Mouse (Mus musculus) heart, embryonic 12.5 days (tissue): Measurements from ENCODE around the gene Dbt. TPM values are rescaled to one million over a fixed set of nuclear protein-coding genes. Genes with fewer than 3 reads are reported as not detected.
A peak's percentile ranks its signal among the peaks of the same experiment; 100 is the strongest.
"Not testable (repeated sequence)": the region's sequence is repeated elsewhere in the genome, so short reads cannot be mapped to it uniquely, and the experiment has no call there.

Experiments
- ATAC-seq: fragments of 200-750 bp; cut with Nextera tagmentation; 2 replicates; pipeline ENCODE4 v1.8.0; 2017; ENCODE audit warnings: moderate TSS enrichment, moderate library complexity; ENCODE audit not compliant: insufficient number of reproducible peaks, low FRiP score
- H3K27ac ChIP-seq: fragments of 300-500 bp; sonication (generic); 2 replicates; pipeline ENCODE4 v1.5.1; 2016; ENCODE audit warnings: mild to moderate bottlenecking, moderate library complexity; ENCODE audit not compliant: poor library complexity, severe bottlenecking
- H3K27me3 ChIP-seq: fragments of 300-500 bp; sonication (generic); replicated peaks from 2 replicates; pipeline ENCODE4 v1.6.1; 2016; ENCODE audit warnings: mild to moderate bottlenecking, moderate library complexity
- H3K36me3 ChIP-seq: fragments of 300-500 bp; sonication (generic); 2 replicates; pipeline ENCODE4 v1.6.1; 2016; ENCODE audit warnings: mild to moderate bottlenecking, moderate library complexity
- H3K4me1 ChIP-seq: fragments of 300-500 bp; sonication (generic); replicated peaks from 2 replicates; pipeline ENCODE4 v1.6.1; 2016; ENCODE audit warnings: mild to moderate bottlenecking
- H3K4me2 ChIP-seq: fragments of 300-500 bp; sonication (generic); 2 replicates; pipeline ENCODE4 v1.6.1; 2016; ENCODE audit warnings: mild to moderate bottlenecking, moderate library complexity
- H3K4me3 ChIP-seq: fragments of 300-500 bp; sonication (generic); 2 replicates; pipeline ENCODE4 v1.5.1; 2016; ENCODE audit warnings: mild to moderate bottlenecking
- H3K9ac ChIP-seq: fragments of 300-500 bp; sonication (generic); 2 replicates; pipeline ENCODE4 v1.6.1; 2016; ENCODE audit warnings: mild to moderate bottlenecking, moderate library complexity
- H3K9me3 ChIP-seq: fragments of 300-500 bp; sonication (generic); replicated peaks from 2 replicates; pipeline ENCODE4 v1.6.1; 2016; ENCODE audit warnings: mild to moderate bottlenecking, moderate library complexity
- WGBS: fragments of 180-500 bp; shearing (Covaris S2); methylation state at CpG from one replicate; pipeline ENCODE4 v1.1.7; 2016; 5-methylcytosine and 5-hydroxymethylcytosine counted together
- polyA plus RNA-seq: library from polyadenylated mRNA; unstranded; fragments of >200 nt; fragmentation: Nextera tagmentation; extraction: Ambion mirVana; gene quantifications from 2 replicates; pipeline ENCODE4 v1.2.1, GENCODE M21; 2016

Dbt gene
- polyA plus RNA-seq, 1 experiment from 2014 or later: 26.6 TPM

- Histone ChIP-seq H3K4me1 (peaks cover 13% of the 10 kb centered on the region), H3K9ac (no peak overlapping the region), H3K27me3 (peaks cover 13% of the 10 kb centered on the region), H3K9me3 (no peaks in the 10 kb centered on the region), H3K4me2 (no peak overlapping the region), H3K27ac (no peak overlapping the region), H3K4me3 (no peak overlapping the region), H3K36me3 (peaks cover 66% of the 10 kb centered on the region)
- WGBS: 74% methylated on average over 2 of the region's 2 CpGs
- no peak for ATAC-seq
Measured at GRCm38 (mm10) chr3:116542070-116542469, 29.2 kb downstream of the Dbt start.

GRCm38 (mm10) chr3:116542532-116542931, 29.7 kb downstream of the Dbt start:
- H3K27me3 ChIP-seq: peaks cover 13% of the 10 kb centered on the region
- H3K9ac ChIP-seq: no peak overlapping the region
- H3K4me2 ChIP-seq: no peak overlapping the region
- H3K4me3 ChIP-seq: no peak overlapping the region
- no peak overlapping the region for H3K27ac ChIP-seq
- WGBS: 56% methylated on average over 3 of the region's 3 CpGs
- peaks cover 70% of the 10 kb centered on the region for H3K36me3 ChIP-seq
- peaks cover 9% of the 10 kb centered on the region for H3K4me1 ChIP-seq
- ATAC-seq: no peak
- H3K9me3 ChIP-seq: no peaks in the 10 kb centered on the region

GRCm38 (mm10) chr3:116547430-116547829, 34.6 kb downstream of the Dbt start:
- no peaks in the 10 kb centered on the region; the same call in 1 of the 2 replicates for H3K9me3 ChIP-seq
- no peak overlapping the region for H3K27ac ChIP-seq
- 87% methylated on average over 5 of the region's 5 CpGs for WGBS
- ATAC-seq: no peak
- H3K4me2 ChIP-seq: no peak overlapping the region
- peaks cover 65% of the 10 kb centered on the region for H3K36me3 ChIP-seq
- H3K9ac ChIP-seq: no peak overlapping the region
- H3K27me3 ChIP-seq: no peaks in the 10 kb centered on the region
- H3K4me1 ChIP-seq: peaks cover under 1% of the 10 kb centered on the region
- H3K4me3 ChIP-seq: no peak overlapping the region

GRCm38 (mm10) chr3:116551362-116551761, 38.5 kb downstream of the Dbt start:
- H3K27ac ChIP-seq: no peak overlapping the region
- peaks cover 42% of the 10 kb centered on the region for H3K36me3 ChIP-seq
- WGBS: 85% methylated on average over 5 of the region's 5 CpGs
- H3K9ac ChIP-seq: no peak overlapping the region
- no peak overlapping the region for H3K4me2 ChIP-seq
- H3K9me3 ChIP-seq: no peaks in the 10 kb centered on the region; the same call in 1 of the 2 replicates
- ATAC-seq: no peak
- no peaks in the 10 kb centered on the region for H3K27me3 ChIP-seq
- H3K4me3 ChIP-seq: no peak overlapping the region
- no peaks in the 10 kb centered on the region for H3K4me1 ChIP-seq

- Histone ChIP-seq H3K27ac (peak overlapping the region; percentile 99), H3K4me1 (peaks cover 16% of the 10 kb centered on the region)
- 96% methylated on average over 14 of the region's 14 CpGs for WGBS
- H3K4me2 ChIP-seq, H3K9me3 ChIP-seq, ATAC-seq, H3K4me3 ChIP-seq, H3K36me3 ChIP-seq, H3K9ac ChIP-seq, H3K27me3 ChIP-seq: not testable (repeated sequence)
Measured at GRCm38 (mm10) chr3:116561315-116561714, 48.4 kb downstream of the Dbt start.

GRCm38 (mm10) chr3:116562408-116563094, 49.7 kb downstream of the Dbt start, which contains the start of gene Lrrc39:
Gene Lrrc39, plus strand, starts transcription at chr3:116562973.
- Histone ChIP-seq H3K4me1 (peaks cover 16% of the 10 kb centered on the region), H3K36me3 (peaks cover 20% of the 10 kb centered on the region), H3K4me3 (peak within 1 kb of the TSS; percentile 52), H3K27ac (peak within 1 kb of the TSS; percentile 99), H3K27me3 (no peaks in the 10 kb centered on the region), H3K9ac (peak within 1 kb of the TSS; percentile 77), H3K9me3 (peaks cover 7% of the 10 kb centered on the region), H3K4me2 (peak within 1 kb of the TSS; percentile 65)
- peak; percentile 97 for ATAC-seq
- WGBS: 10% methylated on average over 7 of the region's 7 CpGs

GRCm38 (mm10) chr3:116563095-116563492, 50.2 kb downstream of the Dbt start:
- Histone ChIP-seq H3K9ac (peak overlapping the region; percentile 77), H3K4me2 (peak overlapping the region; percentile 65)

GRCm38 (mm10) chr3:116570628-116571027, 57.8 kb downstream of the Dbt start:
- 54% methylated on average over 2 of the region's 2 CpGs for WGBS
- ATAC-seq: no peak
- no peak overlapping the region for H3K4me3 ChIP-seq
- peaks cover 50% of the 10 kb centered on the region for H3K36me3 ChIP-seq
- no peaks in the 10 kb centered on the region for H3K4me1 ChIP-seq
- no peak overlapping the region for H3K4me2 ChIP-seq
- H3K27ac ChIP-seq: no peak overlapping the region
- peaks cover 7% of the 10 kb centered on the region for H3K9me3 ChIP-seq
- no peaks in the 10 kb centered on the region for H3K27me3 ChIP-seq
- H3K9ac ChIP-seq: no peak overlapping the region

More at GRCm38 (mm10) chr3:116563095-116563492, 50.2 kb downstream of the Dbt start:
- no peaks in the 10 kb centered on the region for H3K27me3 ChIP-seq
- H3K27ac ChIP-seq: peak overlapping the region; percentile 99
- peaks cover 16% of the 10 kb centered on the region for H3K4me1 ChIP-seq
- peaks cover 7% of the 10 kb centered on the region for H3K9me3 ChIP-seq
- H3K4me3 ChIP-seq: peak overlapping the region; percentile 52
- H3K36me3 ChIP-seq: peaks cover 20% of the 10 kb centered on the region
- WGBS: 17% methylated on average over 7 of the region's 7 CpGs
- peak; percentile 49 for ATAC-seq

GRCm38 (mm10) chr3:116577286-116577685, 64.4 kb downstream of the Dbt start:
- H3K4me1 ChIP-seq: no peaks in the 10 kb centered on the region
- H3K27me3 ChIP-seq: no peaks in the 10 kb centered on the region
- H3K27ac ChIP-seq: no peak overlapping the region
- H3K4me3 ChIP-seq: no peak overlapping the region
- H3K4me2 ChIP-seq: no peak overlapping the region
- WGBS: 61% methylated on average over 3 of the region's 3 CpGs
- ATAC-seq: no peak
- peaks cover 51% of the 10 kb centered on the region for H3K36me3 ChIP-seq
- H3K9me3 ChIP-seq: no peaks in the 10 kb centered on the region
- no peak overlapping the region for H3K9ac ChIP-seq

- no peaks in the 10 kb centered on the region for H3K4me1 ChIP-seq
- H3K27me3 ChIP-seq: no peaks in the 10 kb centered on the region
- peaks cover 75% of the 10 kb centered on the region for H3K36me3 ChIP-seq
- H3K4me3 ChIP-seq: no peak overlapping the region
- ATAC-seq: no peak
- H3K9me3 ChIP-seq: no peaks in the 10 kb centered on the region
- no peak overlapping the region for H3K9ac ChIP-seq
- 78% methylated on average over 9 of the region's 9 CpGs for WGBS
- no peak overlapping the region for H3K4me2 ChIP-seq
- H3K27ac ChIP-seq: no peak overlapping the region
Measured at GRCm38 (mm10) chr3:116582201-116582600, 69.3 kb downstream of the Dbt start.

- no peaks in the 10 kb centered on the region for H3K27me3 ChIP-seq
- H3K4me3 ChIP-seq: peak overlapping the region; percentile 85
- H3K36me3 ChIP-seq: peaks cover 28% of the 10 kb centered on the region
- peak overlapping the region; percentile 94 for H3K9ac ChIP-seq
- no peaks in the 10 kb centered on the region for H3K9me3 ChIP-seq
- ATAC-seq: peak; percentile 63
- H3K4me2 ChIP-seq: peak overlapping the region; percentile 78
- peaks cover 6% of the 10 kb centered on the region for H3K4me1 ChIP-seq
- H3K27ac ChIP-seq: peak overlapping the region; percentile 86
- WGBS: 2% methylated on average over 22 of the region's 22 CpGs
Measured at GRCm38 (mm10) chr3:116594076-116594727, 81.3 kb downstream of the Dbt start.
